Mouse (Mus musculus) E14TG2a.4 (cell line): Measurements from ENCODE around the gene BC024978.
A peak's percentile ranks its signal among the peaks of the same experiment; 100 is the strongest.

Experiments used
- H3K27me3 ChIP-seq: 2 replicates; pipeline ENCODE4 v1.6.1; 2014; ENCODE audit warnings: low read length, control low read depth; ENCODE audit not compliant: insufficient read depth
- H3K36me3 ChIP-seq: 2 replicates; pipeline ENCODE4 v1.6.1; 2014; ENCODE audit warnings: low read length, control low read depth; ENCODE audit not compliant: insufficient read depth
- H3K4me1 ChIP-seq: replicated peaks from 2 replicates; pipeline ENCODE4 v1.6.1; 2014; ENCODE audit warnings: low read depth, low read length, control low read depth
- H3K4me3 ChIP-seq: replicated peaks from 2 replicates; pipeline ENCODE4 v1.5.1; 2014; ENCODE audit warnings: mild to moderate bottlenecking, low read length
- H3K9me3 ChIP-seq: 2 replicates; pipeline ENCODE4 v1.6.1; 2014; ENCODE audit warnings: low read length, control low read depth
- CTCF ChIP-seq: conservative IDR thresholded peaks from 2 replicates; pipeline ENCODE4 v1.5.1; 2014; ENCODE audit warnings: low read length
- NANOG ChIP-seq: IDR thresholded peaks from 2 replicates; pipeline ENCODE4 v1.6.1; 2014; ENCODE audit warnings: borderline replicate concordance, low read length, mixed read lengths
- POU5F1 ChIP-seq: IDR thresholded peaks from 2 replicates; pipeline ENCODE4 v1.6.1; 2014; ENCODE audit warnings: low read length, borderline replicate concordance

BC024978 gene

GRCm38 (mm10) chr7:27168371-27168770 is 27.2 kb upstream of the BC024978 start:
- Histone ChIP-seq H3K4me1 (peaks cover 60% of the 10 kb centered on the region), H3K36me3 (peaks cover 71% of the 10 kb centered on the region), H3K27me3 (no peaks in the 10 kb centered on the region), H3K4me3 (no peak overlapping the region), H3K9me3 (no peaks in the 10 kb centered on the region)
- TF ChIP-seq POU5F1 (no peak), CTCF (no peak), NANOG (no peak)

DNA sequence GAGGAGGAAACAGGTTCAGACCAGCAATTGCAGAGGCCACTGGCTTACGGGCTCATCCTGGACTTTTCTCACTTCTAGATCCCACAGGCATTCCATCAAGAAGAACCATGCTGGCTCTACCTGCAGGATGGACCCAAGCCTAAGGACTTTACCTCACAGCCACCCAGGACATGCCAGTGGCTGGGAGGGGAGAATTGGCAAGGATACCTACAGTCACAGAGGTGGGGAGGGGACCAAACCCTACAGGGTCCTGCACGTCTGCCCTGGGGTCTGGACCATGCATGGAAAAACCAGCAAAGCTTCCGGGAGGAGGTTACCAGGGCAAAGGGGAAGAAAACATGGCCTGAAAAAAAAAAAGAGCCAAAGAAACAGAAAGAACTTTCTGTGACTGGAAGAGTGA is 24.6 kb upstream of the BC024978 start:
- Histone ChIP-seq H3K36me3 (peaks cover 74% of the 10 kb centered on the region), H3K4me1 (peaks cover 60% of the 10 kb centered on the region), H3K27me3 (no peaks in the 10 kb centered on the region), H3K9me3 (no peaks in the 10 kb centered on the region), H3K4me3 (no peak overlapping the region)
- TF ChIP-seq POU5F1, result no peak
- no peak for TF ChIP-seq NANOG
- no peak for TF ChIP-seq CTCF

DNA sequence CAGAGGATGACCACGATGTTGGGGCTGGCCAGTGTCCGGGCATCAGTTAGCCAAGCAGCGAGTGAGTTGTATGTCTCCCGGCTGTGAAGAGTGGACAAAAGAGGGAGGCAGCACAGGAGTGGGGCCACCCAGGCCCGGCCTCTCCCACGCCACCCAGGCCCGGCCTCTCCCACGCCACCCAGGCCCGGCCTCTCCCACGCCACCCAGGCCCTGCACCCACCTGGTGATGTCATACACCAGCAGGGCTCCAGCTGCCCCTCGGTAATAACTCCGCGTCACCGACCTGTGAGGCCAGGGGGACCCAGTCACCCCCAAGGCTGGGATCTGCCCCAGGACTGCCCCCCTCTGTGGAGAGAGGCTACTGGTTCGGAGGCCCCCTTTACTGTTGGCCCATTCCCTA is 21.1 kb upstream of the BC024978 start:
- Histone ChIP-seq H3K27me3 (no peaks in the 10 kb centered on the region), H3K9me3 (no peaks in the 10 kb centered on the region), H3K4me1 (peaks cover 61% of the 10 kb centered on the region), H3K4me3 (peak overlapping the region; percentile 52), H3K36me3 (peaks cover 56% of the 10 kb centered on the region)
- TF ChIP-seq CTCF (no peak), NANOG (no peak), POU5F1 (no peak)

DNA sequence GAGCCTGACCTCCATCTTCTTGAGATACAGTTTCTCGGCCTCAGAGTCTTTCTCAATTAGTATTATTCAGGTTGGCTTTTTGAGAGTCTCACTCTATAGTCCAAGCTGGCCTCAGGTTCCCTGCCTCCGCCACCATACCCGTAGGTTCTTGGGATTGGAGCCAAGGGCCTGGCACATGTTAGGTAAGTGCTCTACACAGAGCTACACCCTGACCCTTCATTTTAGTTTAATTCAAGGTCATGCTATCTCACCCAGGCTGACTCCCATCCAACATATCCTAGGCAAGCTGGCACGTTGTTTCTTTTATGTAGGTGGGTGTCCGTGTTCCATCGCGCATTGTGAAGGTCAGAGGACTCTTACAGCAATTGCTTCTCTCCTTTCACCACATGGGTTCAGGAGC is 20.7 kb upstream of the BC024978 start:
- TF ChIP-seq POU5F1 (no peak), CTCF (no peak; the same call in 1 of the 2 replicates), NANOG (no peak)
- H3K36me3 ChIP-seq, result peaks cover 52% of the 10 kb centered on the region

GRCm38 (mm10) chr7:27177942-27178323 is 17.6 kb upstream of the BC024978 start:
- TF ChIP-seq CTCF (no peak), POU5F1 (no peak), NANOG (no peak)
- no peaks in the 10 kb centered on the region for H3K27me3 ChIP-seq

More for the DNA sequence above, 20.7 kb upstream of the BC024978 start:
- Histone ChIP-seq H3K9me3 (no peaks in the 10 kb centered on the region), H3K4me1 (peaks cover 65% of the 10 kb centered on the region), H3K27me3 (no peaks in the 10 kb centered on the region), H3K4me3 (peak overlapping the region; percentile 52)

DNA sequence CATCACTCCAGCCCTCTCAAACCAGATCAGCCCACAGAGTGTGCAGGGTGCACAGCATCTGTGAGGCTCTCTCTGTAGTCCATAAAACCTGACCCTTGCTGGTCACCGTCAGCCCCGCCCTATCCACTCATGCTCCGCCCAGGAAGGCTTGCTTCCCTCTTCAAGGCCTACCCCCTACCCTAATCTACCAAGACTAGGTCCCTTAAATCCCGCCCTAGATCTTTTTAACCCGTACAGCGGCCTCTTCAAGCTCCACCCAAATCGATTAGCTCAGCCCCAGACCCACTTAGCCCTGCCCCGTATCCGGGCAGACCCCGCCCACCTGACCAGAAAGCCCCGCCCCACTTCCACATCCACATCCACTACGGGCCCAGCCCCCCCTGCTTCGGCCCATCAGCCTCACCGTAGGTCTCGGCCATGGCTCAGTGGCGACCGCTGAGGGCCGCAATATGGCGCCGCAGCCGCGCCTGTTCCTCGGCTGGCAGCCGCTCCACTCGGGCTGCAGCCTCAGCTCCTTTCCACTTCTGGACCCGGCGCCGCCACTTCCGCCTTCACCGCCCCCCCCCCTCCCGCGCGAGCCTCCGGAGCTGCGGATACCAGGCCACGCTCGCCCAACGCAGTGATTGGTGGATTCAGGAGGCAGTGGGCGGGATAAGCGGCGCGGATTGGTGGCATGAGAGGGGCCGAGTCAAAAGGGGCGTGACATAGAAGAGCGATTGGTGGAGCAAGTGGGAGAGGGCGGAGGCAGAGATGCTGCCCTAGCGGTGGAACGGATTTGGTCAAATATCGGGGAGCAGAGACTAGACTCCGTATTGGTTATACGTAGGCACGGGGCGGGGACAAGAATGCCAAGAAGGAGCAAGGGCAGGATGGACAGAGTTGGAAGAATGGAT is 17.0 kb upstream of the BC024978 start, which contains the start of gene Rab4b:
Gene Rab4b (minus strand): TSS at position 573 of the 893 bp plus-strand sequence.
- Histone ChIP-seq H3K9me3 (no peaks in the 10 kb centered on the region), H3K4me1 (peaks cover 83% of the 10 kb centered on the region), H3K27me3 (no peaks in the 10 kb centered on the region), H3K4me3 (peak within 1 kb of the TSS; percentile 88), H3K36me3 (peaks cover 28% of the 10 kb centered on the region)
- TF ChIP-seq CTCF (peak; percentile 24), NANOG (no peak)

More at GRCm38 (mm10) chr7:27177942-27178323, 17.6 kb upstream of the BC024978 start:
- Histone ChIP-seq H3K4me1 (peaks cover 83% of the 10 kb centered on the region), H3K4me3 (peak overlapping the region; percentile 88), H3K36me3 (peaks cover 28% of the 10 kb centered on the region), H3K9me3 (no peaks in the 10 kb centered on the region)

GRCm38 (mm10) chr7:27179217-27179918 is 16.2 kb upstream of the BC024978 start:
- peaks cover 26% of the 10 kb centered on the region for H3K36me3 ChIP-seq
- H3K27me3 ChIP-seq, result no peaks in the 10 kb centered on the region
- peak overlapping the region; percentile 88 for H3K4me3 ChIP-seq
- no peaks in the 10 kb centered on the region for H3K9me3 ChIP-seq
- TF ChIP-seq POU5F1 (no peak), NANOG (no peak), CTCF (no peak)
- H3K4me1 ChIP-seq, result peaks cover 81% of the 10 kb centered on the region

DNA sequence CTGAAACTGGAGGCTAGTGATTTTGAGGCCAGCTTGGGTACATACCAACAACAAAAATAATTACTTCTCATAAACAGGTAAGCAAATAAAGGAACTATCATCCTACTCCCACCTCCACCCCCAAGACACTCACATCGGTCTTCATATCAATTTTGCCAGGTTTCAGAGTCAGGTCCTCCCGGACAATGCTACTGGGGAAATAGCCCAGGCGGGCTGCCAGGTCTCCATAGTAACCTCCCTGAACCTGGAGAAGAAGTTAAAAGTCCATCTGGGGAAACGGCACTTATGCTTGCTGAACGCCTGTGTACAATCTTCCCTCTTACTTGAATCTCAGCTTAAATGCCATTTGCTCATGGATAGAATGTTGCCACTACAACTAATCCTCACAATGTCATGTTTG is 15.5 kb upstream of the BC024978 start:
- Histone ChIP-seq H3K27me3 (no peaks in the 10 kb centered on the region), H3K4me1 (peaks cover 79% of the 10 kb centered on the region), H3K9me3 (no peaks in the 10 kb centered on the region), H3K4me3 (peak overlapping the region; percentile 88), H3K36me3 (peaks cover 27% of the 10 kb centered on the region)
- TF ChIP-seq CTCF (no peak), NANOG (no peak)
